Mouse (Mus musculus): ENCODE data around the gene Defb28. TPM values are rescaled to one million over a fixed set of nuclear protein-coding genes. Genes with fewer than 3 reads are reported as not detected.

Gene Defb28
- total RNA-seq, 2 experiments from 2014 or later, result not detected

GRCm38 (mm10) chr2:152556655-152557054 lies 38.6 kb downstream of the Defb28 start:
- no peak for DNase-seq (ENCODE audit: low spot score in 2 of 2)

DNA sequence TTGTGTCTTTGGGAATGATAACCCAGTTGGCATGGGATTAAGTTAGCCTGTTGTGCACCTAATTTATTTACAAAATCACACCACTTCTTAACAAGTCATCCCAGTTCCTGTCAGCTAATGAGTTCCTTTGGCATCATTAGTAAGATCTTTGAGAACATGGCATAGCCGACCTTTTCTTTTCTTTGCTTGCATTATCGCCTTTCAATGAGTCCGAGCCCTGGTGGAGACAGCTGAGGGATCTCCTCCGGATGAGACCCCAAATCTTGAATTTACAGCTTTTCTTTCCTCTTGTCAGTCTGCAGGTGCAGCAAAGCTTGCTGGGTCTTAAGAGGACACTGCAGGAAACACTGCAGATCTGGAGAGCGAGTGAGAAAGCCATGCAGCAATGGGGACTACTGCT lies 51.0 kb downstream of the Defb28 start, which contains the start of gene Gm17416:
Gene Gm17416, plus strand, starts transcription at position 301 of the 400 bp plus-strand sequence.
- no peak for DNase-seq (ENCODE audit: low spot score in 2 of 2)

- DNase-seq (ENCODE audit: low spot score in 2 of 2), result no peak
Measured at GRCm38 (mm10) chr2:152569881-152570280, 51.8 kb downstream of the Defb28 start.

GRCm38 (mm10) chr2:152570313-152570712 lies 52.3 kb downstream of the Defb28 start:
- DNase-seq (ENCODE audit: low spot score in 2 of 2), result no peak

Other genes starting within 250 kb of the Defb28 start
- 100 to 1,000 TPM; 144 to 147 TPM for gene Tbc1d20, start 224.4 kb upstream of the Defb28 start, total RNA-seq (2021)
- 100 to 1,000 TPM in 1 of 2 experiments, 10 to 100 TPM in 1; 97.4 to 112 TPM for gene Rbck1, start 185.6 kb upstream of the Defb28 start, total RNA-seq (2021)
- gene Trib3, start 174.2 kb upstream of the Defb28 start, total RNA-seq (2021), result 10 to 100 TPM in 1 of 2 experiments, 1 to 10 TPM in 1; 4.9 to 12.4 TPM
- 1 to 10 TPM; 5.8 to 6.7 TPM for gene Nrsn2, start 141.6 kb upstream of the Defb28 start, total RNA-seq (2021)
- gene Sox12, start 120.2 kb upstream of the Defb28 start, total RNA-seq (2021), result 1 to 10 TPM; 3.5 to 7.3 TPM
- 1 to 10 TPM; 6.8 to 7.8 TPM for gene Zcchc3, start 103.2 kb upstream of the Defb28 start, total RNA-seq (2021)
- under 1 TPM; 0.36 to 0.74 TPM for gene 6820408C15Rik, start 102.7 kb upstream of the Defb28 start, total RNA-seq (2021)
- gene Defb23, start 53.6 kb upstream of the Defb28 start, total RNA-seq (2021), result not detected
- not detected for gene Defb20, start 41.2 kb upstream of the Defb28 start, total RNA-seq (2021)
- gene Defb22, start 28.1 kb upstream of the Defb28 start, total RNA-seq (2021), result not detected
- not detected for gene Defb26, start 6.6 kb upstream of the Defb28 start, total RNA-seq (2021)
- gene Defb29, start 21.8 kb downstream of the Defb28 start, total RNA-seq (2021), result not detected
- not detected for gene Gm17416, start 51.1 kb downstream of the Defb28 start, total RNA-seq (2021)
- not detected for gene Defb21, start 54.5 kb downstream of the Defb28 start, total RNA-seq (2021)
- gene Defb19, start 62.1 kb downstream of the Defb28 start, total RNA-seq (2021), result under 1 TPM in 1 of 2 experiments, not detected in 1; 0.93 TPM
- gene Defb45, start 81.1 kb downstream of the Defb28 start, total RNA-seq (2021), result not detected
- gene Defb36, start 86.1 kb downstream of the Defb28 start, total RNA-seq (2021), result not detected
- 1 to 10 TPM; 1.5 to 2.4 TPM for gene Defb25, start 104.8 kb downstream of the Defb28 start, total RNA-seq (2021)
- gene Rem1, start 108.7 kb downstream of the Defb28 start, total RNA-seq (2021), result 10 to 100 TPM in 1 of 2 experiments, 1 to 10 TPM in 1; 8.9 to 13.5 TPM
- 100 to 1,000 TPM; 151 to 170 TPM for gene H13, start 151.2 kb downstream of the Defb28 start, total RNA-seq (2021)
- gene Mcts2, start 168.8 kb downstream of the Defb28 start, total RNA-seq (2021), result 10 to 100 TPM; 23.5 to 25.8 TPM
- 10 to 100 TPM; 51.8 to 93.4 TPM for gene Id1, start 218.0 kb downstream of the Defb28 start, total RNA-seq (2021)
- 1 to 10 TPM; 2.5 to 3.8 TPM for gene Cox4i2, start 235.9 kb downstream of the Defb28 start, total RNA-seq (2021)